Mouse (Mus musculus) bone marrow macrophage, adult 2 months (primary cell): ENCODE results near the gene Bcap31.

Experiments
- CTCF ChIP-seq: IDR thresholded peaks from 2 replicates; pipeline ENCODE4 v1.5.1; 2012; ENCODE audit warnings: low read depth, mild to moderate bottlenecking, low read length, moderate library complexity
- POLR2A ChIP-seq: IDR thresholded peaks from 2 replicates; pipeline ENCODE4 v1.6.1; 2012; ENCODE audit warnings: mild to moderate bottlenecking, low read depth, low read length, borderline replicate concordance

DNA sequence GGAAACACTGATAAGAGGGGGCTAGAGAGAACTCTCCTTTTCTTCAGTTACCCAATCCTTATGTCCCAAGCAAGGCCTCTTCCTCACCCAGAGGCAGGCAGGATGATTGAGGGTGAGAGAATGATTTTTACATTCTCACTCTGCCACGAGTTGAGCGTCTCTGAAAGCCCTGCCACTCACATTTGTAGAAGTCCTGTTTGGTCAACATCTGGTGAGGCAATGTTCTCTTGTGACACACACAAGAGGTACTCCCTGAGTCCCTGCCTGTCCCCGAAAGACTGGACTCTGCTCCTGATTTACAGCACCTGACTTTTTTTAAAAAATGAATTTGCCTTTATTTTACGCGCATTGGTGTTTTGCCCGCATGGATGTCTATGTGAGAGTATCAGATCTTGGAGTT, 62.6 kb downstream of the Bcap31 start:
- TF ChIP-seq CTCF (no peak), POLR2A (no peak)
